Mouse (Mus musculus): ENCODE measurements at regions not wholly inside any gene's neighbourhood (a gene's known extent, or its start where the extent isn't known, plus 50 kb on each side); places are given as distances from the start of the nearest gene placed in this dataset.
A peak's percentile ranks its signal among the peaks of the same experiment; 100 is the strongest.

DNA sequence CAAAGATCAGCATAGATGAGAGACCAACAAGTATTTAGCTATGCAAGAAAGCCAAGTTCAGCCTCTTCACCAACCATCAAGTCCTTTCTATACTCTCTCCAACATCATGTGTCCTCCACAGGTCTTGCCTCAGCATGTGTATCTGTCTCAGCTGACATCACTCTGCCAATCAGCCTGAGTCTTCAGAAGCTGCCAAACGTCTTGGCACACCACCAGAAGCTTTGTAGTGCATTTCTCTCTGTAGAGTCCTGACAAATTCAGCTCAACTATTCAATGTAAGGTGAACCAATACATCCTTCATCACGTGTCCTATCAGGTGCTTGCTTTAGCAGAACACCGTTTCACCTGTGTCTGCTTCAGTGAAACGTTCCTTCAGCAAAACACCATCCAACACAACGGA, 462.4 kb upstream of the Kazn start:
- WGBS: 81% methylated on average over 5 of the region's 5 CpGs
- H3K4me2 ChIP-seq (replicated peaks; ENCODE audit: low read depth, low read length, severe bottlenecking): no peak overlapping the region
- H3K4me1 ChIP-seq (ENCODE audit: control insufficient read depth, insufficient read depth, low read length): no peaks in the 10 kb centered on the region
- no peak for DNase-seq (ENCODE audit: low spot score)
- no peak for ATAC-seq (ENCODE audit: low FRiP score, low read depth)
- H3K27ac ChIP-seq (replicated peaks; ENCODE audit: low read depth, low read length): no peak overlapping the region
- no peaks in the 10 kb centered on the region for H3K9me3 ChIP-seq (ENCODE audit: control insufficient read depth, low read length)
- H3K36me3 ChIP-seq (ENCODE audit: control insufficient read depth, insufficient read depth, low read length): no peaks in the 10 kb centered on the region
- H3K27me3 ChIP-seq (ENCODE audit: control insufficient read depth, insufficient read depth, low read length): no peaks in the 10 kb centered on the region
- H3K9ac ChIP-seq (ENCODE audit: low read depth, low read length, severe bottlenecking): no peak overlapping the region
- TF ChIP-seq POLR2A (IDR thresholded peaks at IDR 0.05; ENCODE audit: borderline replicate concordance, extremely low read depth, insufficient read depth, insufficient read length): no peak
- no peak overlapping the region for H3K4me3 ChIP-seq (replicated peaks; ENCODE audit: low read length)

DNA sequence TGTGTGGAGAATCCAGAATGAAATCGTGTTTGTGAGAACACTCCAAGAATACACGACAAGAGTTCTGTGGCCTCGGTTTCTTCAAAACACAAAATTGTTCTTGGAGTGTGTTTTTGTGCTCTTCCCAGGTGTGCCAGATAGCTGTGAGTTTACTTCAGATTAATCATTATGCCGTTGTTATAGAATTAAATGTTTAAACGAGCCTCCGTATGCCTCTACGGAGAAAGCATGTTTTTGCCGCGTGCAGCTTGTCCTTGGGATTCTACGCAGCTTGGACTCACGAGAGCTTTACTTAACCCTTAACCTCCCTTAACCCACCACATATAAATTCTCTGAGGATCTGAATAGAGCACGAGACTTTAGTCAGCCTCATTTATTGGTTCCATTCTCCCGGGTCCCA, 455.7 kb upstream of the Kazn start:
- no peak for TF ChIP-seq POLR2A (IDR thresholded peaks at IDR 0.05; ENCODE audit: borderline replicate concordance, extremely low read depth, insufficient read depth, insufficient read length)
- Histone ChIP-seq H3K4me2 (replicated peaks; ENCODE audit: low read depth, low read length, severe bottlenecking) (no peak overlapping the region), H3K4me3 (replicated peaks; ENCODE audit: low read length) (no peak overlapping the region), H3K9ac (ENCODE audit: low read depth, low read length, severe bottlenecking) (no peak overlapping the region), H3K36me3 (ENCODE audit: control insufficient read depth, insufficient read depth, low read length) (no peaks in the 10 kb centered on the region), H3K27me3 (ENCODE audit: control insufficient read depth, insufficient read depth, low read length) (no peaks in the 10 kb centered on the region), H3K9me3 (ENCODE audit: control insufficient read depth, low read length) (no peaks in the 10 kb centered on the region), H3K4me1 (ENCODE audit: control insufficient read depth, insufficient read depth, low read length) (no peaks in the 10 kb centered on the region), H3K27ac (replicated peaks; ENCODE audit: low read depth, low read length) (no peak overlapping the region)
- DNase-seq (ENCODE audit: low spot score) (no peak), ATAC-seq (ENCODE audit: low FRiP score, low read depth) (no peak)
- 57% methylated on average over 13 of the region's 13 CpGs for WGBS

DNA sequence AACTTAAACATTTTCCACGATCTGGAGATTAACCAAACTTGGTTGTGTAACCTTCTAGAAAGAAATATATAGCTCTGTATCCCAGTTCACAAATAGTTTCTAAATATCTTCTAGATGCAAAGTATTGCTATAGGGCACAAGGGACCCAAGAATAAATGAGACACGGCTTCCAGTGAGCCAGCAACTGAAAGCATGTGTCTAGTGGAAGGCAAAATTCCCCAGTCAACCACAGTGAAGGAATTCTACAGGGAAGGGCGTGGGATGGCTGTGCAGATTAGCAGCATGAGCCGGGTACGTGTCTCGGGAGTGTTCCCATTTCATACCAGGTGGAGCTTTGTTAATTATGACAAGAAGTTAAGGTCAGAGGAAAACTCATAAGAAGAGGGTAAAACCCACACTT, 449.0 kb upstream of the Kazn start:
- WGBS: 79% methylated on average over 6 of the region's 6 CpGs
- no peaks in the 10 kb centered on the region for H3K9me3 ChIP-seq (ENCODE audit: control insufficient read depth, low read length)
- H3K4me1 ChIP-seq (ENCODE audit: control insufficient read depth, insufficient read depth, low read length): no peaks in the 10 kb centered on the region
- H3K36me3 ChIP-seq (ENCODE audit: control insufficient read depth, insufficient read depth, low read length): no peaks in the 10 kb centered on the region
- no peak overlapping the region for H3K4me3 ChIP-seq (replicated peaks; ENCODE audit: low read length)
- TF ChIP-seq POLR2A (IDR thresholded peaks at IDR 0.05; ENCODE audit: borderline replicate concordance, extremely low read depth, insufficient read depth, insufficient read length): no peak
- no peak overlapping the region for H3K9ac ChIP-seq (ENCODE audit: low read depth, low read length, severe bottlenecking)
- H3K27me3 ChIP-seq (ENCODE audit: control insufficient read depth, insufficient read depth, low read length): no peaks in the 10 kb centered on the region
- DNase-seq (ENCODE audit: low spot score): no peak
- H3K4me2 ChIP-seq (replicated peaks; ENCODE audit: low read depth, low read length, severe bottlenecking): no peak overlapping the region
- H3K27ac ChIP-seq (replicated peaks; ENCODE audit: low read depth, low read length): no peak overlapping the region
- no peak for ATAC-seq (ENCODE audit: low FRiP score, low read depth)

DNA sequence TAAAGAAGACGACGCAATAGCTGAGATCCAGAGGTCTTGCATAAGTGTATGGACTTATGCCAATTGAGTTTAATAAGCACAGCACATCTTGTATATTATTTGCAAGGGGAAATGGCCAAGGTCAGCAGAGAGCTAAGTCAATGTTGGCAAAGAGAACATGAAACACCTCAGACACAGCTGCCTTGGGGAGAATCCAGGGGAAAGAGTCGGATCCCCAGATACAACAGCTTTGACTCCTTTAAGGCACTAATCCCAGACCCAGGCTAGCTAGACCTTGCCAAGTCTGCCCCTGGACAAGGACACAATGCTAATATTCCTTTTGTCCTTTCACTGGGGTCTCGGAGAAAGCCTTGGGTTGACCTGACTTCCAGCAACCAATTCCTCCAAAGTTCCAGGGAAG, 438.2 kb upstream of the Kazn start:
- no peak for ATAC-seq (ENCODE audit: low FRiP score, low read depth)
- 67% methylated on average over 4 of the region's 4 CpGs for WGBS
- Histone ChIP-seq H3K4me2 (replicated peaks; ENCODE audit: low read depth, low read length, severe bottlenecking) (no peak overlapping the region), H3K4me1 (ENCODE audit: control insufficient read depth, insufficient read depth, low read length) (peaks cover 6% of the 10 kb centered on the region), H3K9me3 (ENCODE audit: control insufficient read depth, low read length) (no peaks in the 10 kb centered on the region), H3K27ac (replicated peaks; ENCODE audit: low read depth, low read length) (no peak overlapping the region), H3K4me3 (replicated peaks; ENCODE audit: low read length) (no peak overlapping the region), H3K9ac (ENCODE audit: low read depth, low read length, severe bottlenecking) (no peak overlapping the region), H3K36me3 (ENCODE audit: control insufficient read depth, insufficient read depth, low read length) (no peaks in the 10 kb centered on the region), H3K27me3 (ENCODE audit: control insufficient read depth, insufficient read depth, low read length) (no peaks in the 10 kb centered on the region)
- TF ChIP-seq POLR2A (IDR thresholded peaks at IDR 0.05; ENCODE audit: borderline replicate concordance, extremely low read depth, insufficient read depth, insufficient read length): no peak
- peak; percentile 45 for DNase-seq (ENCODE audit: low spot score)

DNA sequence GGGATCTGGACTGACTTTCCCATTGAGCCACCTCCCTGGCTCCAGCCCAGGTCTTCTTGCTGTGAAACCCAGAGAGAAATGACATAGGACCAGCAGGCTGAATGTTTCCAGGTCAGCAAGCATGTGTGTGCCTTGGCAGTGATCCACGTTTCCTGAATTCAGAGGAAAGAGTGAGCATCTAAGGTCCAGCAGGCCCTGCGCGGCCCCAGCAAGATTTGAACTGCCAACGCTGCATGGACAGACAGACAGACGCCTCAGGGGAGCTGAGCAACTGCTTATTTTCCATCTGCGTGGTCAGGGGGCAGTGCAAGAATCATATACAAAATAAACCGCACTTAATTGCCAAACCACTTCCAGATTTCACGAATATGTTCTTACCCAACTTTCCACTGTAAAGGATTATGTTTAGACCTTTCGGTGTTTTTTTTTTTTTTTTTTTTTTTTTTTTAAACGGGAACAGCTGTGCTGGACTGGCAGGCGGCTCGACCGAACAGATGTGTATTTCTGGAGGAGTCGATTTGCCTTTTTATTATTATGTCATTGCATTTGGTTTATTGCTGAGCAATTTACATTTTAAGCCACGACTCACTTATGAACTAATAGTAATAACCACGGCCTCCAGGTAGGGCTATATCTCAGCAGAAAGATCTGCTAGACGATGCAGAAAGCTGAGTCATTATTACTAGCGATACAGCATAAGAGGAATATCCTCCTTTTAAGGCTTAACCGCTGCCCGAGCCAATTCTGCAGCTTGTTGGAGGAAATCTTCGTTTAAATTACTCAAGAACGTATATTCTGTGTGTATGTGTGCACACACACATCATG, 435.7 kb upstream of the Kazn start:
- ATAC-seq (ENCODE audit: low FRiP score, low read depth) (peak; percentile 87), DNase-seq (ENCODE audit: low spot score) (peak; percentile 85)
- H3K9me3 ChIP-seq (ENCODE audit: control insufficient read depth, low read length): no peaks in the 10 kb centered on the region
- no peaks in the 10 kb centered on the region for H3K27me3 ChIP-seq (ENCODE audit: control insufficient read depth, insufficient read depth, low read length)
- peaks cover 6% of the 10 kb centered on the region for H3K4me1 ChIP-seq (ENCODE audit: control insufficient read depth, insufficient read depth, low read length)
- no peaks in the 10 kb centered on the region for H3K36me3 ChIP-seq (ENCODE audit: control insufficient read depth, insufficient read depth, low read length)
- no peak overlapping the region for H3K9ac ChIP-seq (ENCODE audit: low read depth, low read length, severe bottlenecking)
- H3K4me2 ChIP-seq (replicated peaks; ENCODE audit: low read depth, low read length, severe bottlenecking): 0 out of 2 replicates have a peak overlapping the region, but pooled peaks have one; percentile 0
- WGBS: 20% methylated on average over 22 of the region's 22 CpGs
- H3K4me3 ChIP-seq (replicated peaks; ENCODE audit: low read length): no peak overlapping the region
- no peak for TF ChIP-seq POLR2A (IDR thresholded peaks at IDR 0.05; ENCODE audit: borderline replicate concordance, extremely low read depth, insufficient read depth, insufficient read length)
- H3K27ac ChIP-seq (replicated peaks; ENCODE audit: low read depth, low read length): peak overlapping the region; percentile 49; the same call in 1 of the 2 replicates
